In genomic region chr13:55640480-55640879, GRCm38 (mm10) we compare ENCODE assay signal across 8 mouse cellular contexts. TPM values are rescaled to one million over a fixed set of nuclear protein-coding genes. Genes with fewer than 3 reads are reported as not detected.
DNase-seq lines count a peak whose midpoint lies in the region; TF ChIP-seq lines count a peak whose summit lies in the region.
"Not testable (repeated sequence)": the region's sequence is repeated elsewhere in the genome, so short reads cannot be mapped to it uniquely, and the experiment has no call there.

No protein-coding gene starts in this region.

- peaks cover 19% of the 10 kb centered on the region for H3K79me2 ChIP-seq in liver, adult 2 months (ENCODE audit: control insufficient read depth, insufficient read depth, low read length)

- DNase-seq in CD4-positive helper T cell, adult 2 months (ENCODE audit: low read depth, low spot score) = peak; percentile 82
- peak; percentile 84 for DNase-seq in embryonic facial prominence, embryonic 10.5 days (ENCODE audit: low spot score)
- peak; percentile 93 for DNase-seq in heart, adult 11 months
- peak; percentile 87 for DNase-seq in kidney, postnatal 10 days
- peak; percentile 37 for DNase-seq in liver, adult 2 months (ENCODE audit: extremely low read depth, low read depth, low spot score)
- DNase-seq in natural killer cell, adult 2 months (ENCODE audit: low spot score in 2 of 2) = peak; percentile 78 to 85
- peak; percentile 79 to 93 for DNase-seq in spleen, postnatal 4 days (ENCODE audit: low spot score in 2 of 2)

- H3K4me3 ChIP-seq in bone marrow, adult 2 months (replicated peaks; ENCODE audit: control insufficient read depth, low read depth, low read length); embryonic facial prominence, embryonic 10.5 days; liver, adult 2 months (ENCODE audit: insufficient read depth, low read depth, low read length): not testable (repeated sequence)

- peak; percentile 92 for TF ChIP-seq CTCF in bone marrow, adult 2 months (IDR thresholded peaks at IDR 0.05; ENCODE audit: control insufficient read depth, insufficient read depth, low read length)
- TF ChIP-seq CTCF in liver, adult 2 months (IDR thresholded peaks at IDR 0.05; ENCODE audit: low read depth, low read length) = peak; percentile 88

- peaks cover 83% of the 10 kb centered on the region for H3K36me3 ChIP-seq in embryonic facial prominence, embryonic 10.5 days (replicated peaks)
- H3K36me3 ChIP-seq in liver, adult 2 months (ENCODE audit: control insufficient read depth, insufficient read depth, low read length) = peaks cover 16% of the 10 kb centered on the region; the same call in 1 of the 2 replicates

- H3K27me3 ChIP-seq in embryonic facial prominence, embryonic 10.5 days (replicated peaks; ENCODE audit: low read depth, poor library complexity, severe bottlenecking); liver, adult 2 months (ENCODE audit: control insufficient read depth, insufficient read depth, low read length): not testable (repeated sequence)

- WGBS in bone marrow, adult 2 months = 32% methylated on average over 8 of the region's 8 CpGs
- WGBS in embryonic facial prominence, embryonic 10.5 days = 63% methylated on average over 8 of the region's 8 CpGs
- WGBS in liver, adult 2 months = 30% methylated on average over 8 of the region's 8 CpGs

- not testable (repeated sequence) for H3K4me1 ChIP-seq in bone marrow, adult 2 months (ENCODE audit: control insufficient read depth, insufficient read depth, low read length); embryonic facial prominence, embryonic 10.5 days; liver, adult 2 months (ENCODE audit: control insufficient read depth, insufficient read depth, low read length)

- not testable (repeated sequence) for H3K9ac ChIP-seq in liver, adult 2 months (ENCODE audit: low read depth, low read length)

- not testable (repeated sequence) for TF ChIP-seq POLR2A in bone marrow, adult 2 months (IDR thresholded peaks at IDR 0.05; ENCODE audit: borderline replicate concordance, control insufficient read depth, low read depth, low read length); liver, adult 2 months (IDR thresholded peaks at IDR 0.05; ENCODE audit: extremely low read depth, insufficient read depth, low read length)

- H3K9me3 ChIP-seq in embryonic facial prominence, embryonic 10.5 days = not testable (repeated sequence)

- H3K27ac ChIP-seq in bone marrow, adult 2 months (ENCODE audit: control insufficient read depth, insufficient read depth, low read depth, low read length, poor library complexity); embryonic facial prominence, embryonic 10.5 days (replicated peaks); liver, adult 2 months (replicated peaks; ENCODE audit: insufficient read depth, low read depth, low read length): not testable (repeated sequence)

RNA-seq across cellular contexts. Expression of gene Ddx46, which starts 5.7 kb away (rescaled TPM):
- 33.6 and 56.7 TPM in 2 replicates for polyA plus RNA-seq in bone marrow, adult 2 months (2011; ENCODE audit: insufficient read depth, insufficient read length, low replicate concordance, missing spikeins)
- 44.7 and 47.4 TPM in 2 replicates for polyA plus RNA-seq in embryonic facial prominence, embryonic 10.5 days (2016; fragmentation: Nextera tagmentation; extraction: Ambion mirVana)
- 14.6 and 18.6 TPM in 2 replicates for total RNA-seq in liver, adult 2 months (2014; rRNA removed)
- 5.5 and 6.8 TPM in 2 replicates for polyA plus RNA-seq in liver, adult 2 months (2012; rRNA removed)

RNA-seq across cellular contexts. Expression of gene Caml, which starts 17.7 kb away (rescaled TPM):
- 26.9 TPM in 2 replicates for polyA plus RNA-seq in bone marrow, adult 2 months (2011; ENCODE audit: insufficient read depth, insufficient read length, low replicate concordance, missing spikeins)
- polyA plus RNA-seq in embryonic facial prominence, embryonic 10.5 days (2016; fragmentation: Nextera tagmentation; extraction: Ambion mirVana) = 52.6 and 53.6 TPM in 2 replicates
- total RNA-seq in liver, adult 2 months (2014; rRNA removed) = 27.1 and 33.4 TPM in 2 replicates
- 13.4 and 14.6 TPM in 2 replicates for polyA plus RNA-seq in liver, adult 2 months (2012; rRNA removed)

RNA-seq across cellular contexts. Expression of gene B4galt7, which starts 40.8 kb away (rescaled TPM):
- 7.4 and 10.9 TPM in 2 replicates for polyA plus RNA-seq in bone marrow, adult 2 months (2011; ENCODE audit: insufficient read depth, insufficient read length, low replicate concordance, missing spikeins)
- 30.1 and 32.0 TPM in 2 replicates for polyA plus RNA-seq in embryonic facial prominence, embryonic 10.5 days (2016; fragmentation: Nextera tagmentation; extraction: Ambion mirVana)
- 7.9 and 9.2 TPM in 2 replicates for total RNA-seq in liver, adult 2 months (2014; rRNA removed)
- polyA plus RNA-seq in liver, adult 2 months (2012; rRNA removed) = 12.3 and 14.8 TPM in 2 replicates

RNA-seq across cellular contexts. Expression of gene B230219D22Rik, which starts 52.4 kb away (rescaled TPM):
- polyA plus RNA-seq in bone marrow, adult 2 months (2011; ENCODE audit: insufficient read depth, insufficient read length, low replicate concordance, missing spikeins) = 10.9 and 13.9 TPM in 2 replicates
- polyA plus RNA-seq in embryonic facial prominence, embryonic 10.5 days (2016; fragmentation: Nextera tagmentation; extraction: Ambion mirVana) = 55.5 and 60.7 TPM in 2 replicates
- 17.1 and 23.0 TPM in 2 replicates for total RNA-seq in liver, adult 2 months (2014; rRNA removed)
- polyA plus RNA-seq in liver, adult 2 months (2012; rRNA removed) = 12.3 and 12.9 TPM in 2 replicates

Comparison
In these comparisons a context has a peak if more than half of its experiments do, and no peak if none do; other contexts are left out.
1. DNase-seq: peak in every context shown above with its lines; median percentile 93 in heart, adult 11 months; 87 in kidney, postnatal 10 days; 86 in spleen, postnatal 4 days; 84 in embryonic facial prominence, embryonic 10.5 days; 82 in CD4-positive helper T cell, adult 2 months; 82 in natural killer cell, adult 2 months; 37 in liver, adult 2 months.